Mouse (Mus musculus): ENCODE measurements around the gene Btbd11. TPM values are rescaled to one million over a fixed set of nuclear protein-coding genes. Genes with fewer than 3 reads are reported as not detected.

Btbd11 gene
- polyA plus RNA-seq, 1 experiment from 2014 or later, result 5.5 TPM

GRCm38 (mm10) chr10:85497931-85498330, 111.3 kb downstream of the Btbd11 start:
- 70% methylated on average over 5 of the region's 5 CpGs for WGBS
- H3K4me3 ChIP-seq, result no peak overlapping the region
- no peaks in the 10 kb centered on the region for H3K36me3 ChIP-seq (replicated peaks)
- no peaks in the 10 kb centered on the region for H3K9me3 ChIP-seq
- peak; percentile 35 for DNase-seq (ENCODE audit: low spot score)
- H3K27ac ChIP-seq (replicated peaks), result peak overlapping the region; percentile 40; the same call in 1 of the 2 replicates
- H3K27me3 ChIP-seq (replicated peaks; ENCODE audit: low read depth, poor library complexity, severe bottlenecking), result no peaks in the 10 kb centered on the region
- H3K4me1 ChIP-seq, result peaks cover 46% of the 10 kb centered on the region

DNA sequence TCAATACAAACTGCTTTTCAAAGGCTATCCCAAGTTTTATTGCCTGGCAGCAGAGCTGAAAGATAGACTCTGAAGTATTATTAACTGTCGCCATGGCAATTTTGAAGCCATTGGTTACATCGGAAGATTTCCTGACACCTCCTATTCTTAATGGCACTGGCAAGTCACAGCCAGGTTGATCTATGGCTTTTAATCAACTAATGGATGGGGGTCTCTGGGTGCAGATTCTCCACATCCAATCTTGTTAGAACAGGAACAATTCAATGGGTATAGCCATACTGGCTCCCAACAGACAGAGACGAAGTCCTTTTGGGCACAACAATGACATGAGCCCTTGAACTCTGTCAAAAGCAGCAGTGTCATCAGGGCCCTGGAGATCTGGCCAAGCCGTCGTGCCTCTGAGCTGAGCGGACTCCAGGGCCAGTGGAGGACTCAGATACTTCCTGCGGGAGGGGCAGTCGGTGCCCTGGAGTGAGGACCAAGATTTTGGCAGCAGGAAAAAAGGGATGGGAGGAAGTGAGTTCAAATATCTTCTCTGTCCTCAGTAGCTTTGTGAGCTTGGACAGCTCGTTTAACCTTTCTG, 114.0 kb downstream of the Btbd11 start:
- no peaks in the 10 kb centered on the region for H3K9me3 ChIP-seq
- H3K27ac ChIP-seq (replicated peaks), result no peak overlapping the region
- no peaks in the 10 kb centered on the region for H3K27me3 ChIP-seq (replicated peaks; ENCODE audit: low read depth, poor library complexity, severe bottlenecking)
- WGBS, result 75% methylated on average over 9 of the region's 9 CpGs
- no peaks in the 10 kb centered on the region for H3K36me3 ChIP-seq (replicated peaks)
- peaks cover 57% of the 10 kb centered on the region for H3K4me1 ChIP-seq
- DNase-seq (ENCODE audit: low spot score), result no peak
- H3K4me3 ChIP-seq, result no peak overlapping the region

- Histone ChIP-seq H3K36me3 (replicated peaks) (no peaks in the 10 kb centered on the region), H3K4me3 (no peak overlapping the region), H3K27me3 (replicated peaks; ENCODE audit: low read depth, poor library complexity, severe bottlenecking) (no peaks in the 10 kb centered on the region), H3K27ac (replicated peaks) (no peak overlapping the region), H3K4me1 (peaks cover 48% of the 10 kb centered on the region), H3K9me3 (no peaks in the 10 kb centered on the region)
- WGBS, result 40% methylated on average over 5 of the region's 5 CpGs
- no peak for DNase-seq (ENCODE audit: low spot score)
Observed at GRCm38 (mm10) chr10:85501966-85502566, 115.5 kb downstream of the Btbd11 start.

DNA sequence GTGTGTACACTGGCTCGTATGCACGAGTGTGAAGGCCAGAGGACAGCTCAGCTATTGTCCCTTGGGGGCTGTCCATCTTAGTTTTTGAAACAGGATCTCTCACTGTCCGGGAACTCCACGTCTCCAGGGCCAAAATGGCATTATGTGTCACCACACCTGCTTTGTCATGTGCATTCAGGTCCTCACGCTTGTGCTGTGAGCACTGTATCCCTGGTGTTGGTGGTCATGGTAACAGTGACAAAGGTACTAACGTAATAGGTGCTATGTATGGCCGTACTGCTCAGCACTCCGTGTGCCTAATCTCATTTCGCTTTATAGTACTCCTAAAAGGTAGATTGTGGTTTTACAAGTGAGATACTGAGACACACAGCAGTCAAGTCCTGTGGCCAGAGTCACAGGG, 116.0 kb downstream of the Btbd11 start:
- WGBS, result 71% methylated on average over 9 of the region's 9 CpGs
- no peak overlapping the region for H3K4me3 ChIP-seq
- no peaks in the 10 kb centered on the region for H3K27me3 ChIP-seq (replicated peaks; ENCODE audit: low read depth, poor library complexity, severe bottlenecking)
- H3K9me3 ChIP-seq, result no peaks in the 10 kb centered on the region
- no peak overlapping the region for H3K27ac ChIP-seq (replicated peaks)
- peaks cover 42% of the 10 kb centered on the region for H3K4me1 ChIP-seq
- no peaks in the 10 kb centered on the region for H3K36me3 ChIP-seq (replicated peaks)
- no peak for DNase-seq (ENCODE audit: low spot score)

GRCm38 (mm10) chr10:85503453-85503852, 116.8 kb downstream of the Btbd11 start:
- no peaks in the 10 kb centered on the region for H3K36me3 ChIP-seq (replicated peaks)
- WGBS, result 92% methylated on average over 7 of the region's 7 CpGs
- no peak for DNase-seq (ENCODE audit: low spot score)
- no peaks in the 10 kb centered on the region for H3K27me3 ChIP-seq (replicated peaks; ENCODE audit: low read depth, poor library complexity, severe bottlenecking)
- no peaks in the 10 kb centered on the region for H3K9me3 ChIP-seq
- no peak overlapping the region for H3K4me3 ChIP-seq
- peaks cover 34% of the 10 kb centered on the region for H3K4me1 ChIP-seq
- H3K27ac ChIP-seq (replicated peaks), result no peak overlapping the region

DNA sequence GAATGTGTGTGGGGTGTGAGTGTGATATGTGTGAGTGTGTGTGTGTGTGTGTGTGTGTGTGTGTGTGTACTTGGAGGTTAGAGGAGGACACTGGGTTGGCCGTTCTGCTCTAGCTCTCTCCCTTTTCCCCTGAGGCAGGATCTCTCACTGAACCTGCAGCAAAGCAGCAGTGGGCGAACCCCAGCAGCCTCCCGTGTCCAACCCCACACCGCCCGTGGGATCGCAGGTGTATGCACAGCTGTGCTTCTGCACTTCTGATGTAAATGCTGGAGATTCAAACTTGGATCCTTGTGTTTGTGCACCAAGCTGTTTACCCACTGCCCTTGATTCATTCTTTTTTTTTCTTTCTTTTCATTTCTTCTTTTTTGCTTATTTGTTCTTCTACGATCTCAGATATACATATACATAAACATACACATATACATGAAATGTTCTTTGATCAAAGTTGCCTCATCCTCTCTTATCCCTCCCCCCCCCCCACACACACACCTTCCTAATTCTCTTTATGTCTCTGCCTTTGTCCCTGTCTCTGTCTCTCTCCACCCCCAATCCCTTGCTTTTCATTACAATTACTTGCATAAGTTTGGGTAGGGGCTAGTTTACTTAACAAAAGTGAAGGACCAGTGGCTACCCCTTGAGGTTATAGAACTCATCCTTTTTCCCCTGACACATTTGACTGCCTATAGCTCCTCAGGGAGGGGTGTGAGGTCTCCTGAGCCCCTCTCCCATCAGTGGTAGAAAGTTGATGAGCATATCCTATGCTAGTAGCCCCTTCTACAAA, 120.8 kb downstream of the Btbd11 start:
- H3K36me3 ChIP-seq (replicated peaks), result no peaks in the 10 kb centered on the region
- 76% methylated on average over 7 of the region's 7 CpGs for whole genome bisulfite sequencing
- H3K9me3 ChIP-seq, result no peaks in the 10 kb centered on the region
- no peak overlapping the region for H3K27ac ChIP-seq (replicated peaks)
- H3K4me1 ChIP-seq, result peaks cover 38% of the 10 kb centered on the region
- H3K4me3 ChIP-seq, result no peak overlapping the region
- DNase-seq (ENCODE audit: low spot score), result no peak
- no peaks in the 10 kb centered on the region for H3K27me3 ChIP-seq (replicated peaks; ENCODE audit: low read depth, poor library complexity, severe bottlenecking)

GRCm38 (mm10) chr10:85508193-85508794, 121.7 kb downstream of the Btbd11 start:
- no peak for DNase-seq (ENCODE audit: low spot score)
- 80% methylated on average over 5 of the region's 5 CpGs for WGBS
- no peaks in the 10 kb centered on the region for H3K27me3 ChIP-seq (replicated peaks; ENCODE audit: low read depth, poor library complexity, severe bottlenecking)
- no peaks in the 10 kb centered on the region for H3K9me3 ChIP-seq
- no peaks in the 10 kb centered on the region for H3K36me3 ChIP-seq (replicated peaks)
- H3K4me1 ChIP-seq, result peaks cover 36% of the 10 kb centered on the region
- H3K4me3 ChIP-seq, result no peak overlapping the region
- H3K27ac ChIP-seq (replicated peaks), result no peak overlapping the region

DNA sequence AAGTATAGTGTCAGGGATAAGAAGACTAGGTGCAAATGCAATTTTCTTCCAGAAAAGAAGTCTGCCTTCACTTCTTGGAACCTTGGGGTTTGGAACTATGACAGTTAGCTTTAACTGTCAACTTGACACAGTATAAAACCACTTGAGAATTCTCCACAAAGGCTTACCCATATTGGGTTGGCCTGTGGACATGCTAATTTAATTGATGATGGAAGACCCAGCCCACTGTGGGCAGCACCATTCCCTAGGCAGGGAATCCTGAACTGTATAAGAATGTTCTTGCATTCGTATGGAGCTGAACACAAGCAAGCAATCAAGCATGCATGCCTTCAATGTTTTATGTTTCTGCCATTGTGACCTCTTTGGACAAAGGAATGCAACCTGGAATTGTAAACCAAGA, 122.4 kb downstream of the Btbd11 start:
- WGBS, result 85% methylated on average over 1 of the region's 1 CpGs
- Histone ChIP-seq H3K27me3 (replicated peaks; ENCODE audit: low read depth, poor library complexity, severe bottlenecking) (no peaks in the 10 kb centered on the region), H3K36me3 (replicated peaks) (no peaks in the 10 kb centered on the region), H3K27ac (replicated peaks) (no peak overlapping the region), H3K9me3 (no peaks in the 10 kb centered on the region), H3K4me1 (peaks cover 34% of the 10 kb centered on the region), H3K4me3 (no peak overlapping the region)
- no peak for DNase-seq (ENCODE audit: low spot score)

DNA sequence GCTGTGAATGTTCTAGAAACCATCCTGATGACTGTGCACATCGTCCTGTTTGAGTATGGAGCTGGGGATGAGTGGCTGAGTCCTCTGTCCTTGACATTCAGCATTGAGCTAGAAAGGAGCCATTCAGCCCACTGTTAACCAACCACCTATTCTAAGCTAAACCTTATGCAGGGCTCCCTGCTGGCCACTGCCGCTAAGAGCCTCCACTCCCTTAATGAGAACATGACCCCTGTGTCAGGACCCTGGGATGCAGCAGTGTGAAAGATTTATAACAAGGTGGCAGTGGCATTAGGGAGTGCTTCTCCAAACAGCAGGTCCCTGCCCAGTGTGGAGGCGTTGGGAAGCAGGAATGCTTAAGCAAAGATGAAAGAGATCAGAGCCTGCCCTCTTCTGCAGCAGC, 123.7 kb downstream of the Btbd11 start:
- Histone ChIP-seq H3K9me3 (no peaks in the 10 kb centered on the region), H3K27me3 (replicated peaks; ENCODE audit: low read depth, poor library complexity, severe bottlenecking) (0 out of 2 replicates have a peak, but pooled peaks cover 5% of the 10 kb centered on the region), H3K4me1 (peaks cover 26% of the 10 kb centered on the region), H3K4me3 (no peak overlapping the region), H3K27ac (replicated peaks) (no peak overlapping the region), H3K36me3 (replicated peaks) (no peaks in the 10 kb centered on the region)
- DNase-seq (ENCODE audit: low spot score), result no peak
- WGBS, result 10% methylated on average over 3 of the region's 3 CpGs

GRCm38 (mm10) chr10:85512808-85513207, 126.2 kb downstream of the Btbd11 start:
- no peaks in the 10 kb centered on the region for H3K36me3 ChIP-seq (replicated peaks)
- no peak overlapping the region for H3K4me3 ChIP-seq
- WGBS, result 80% methylated on average over 5 of the region's 5 CpGs
- no peaks in the 10 kb centered on the region for H3K9me3 ChIP-seq
- peaks cover 39% of the 10 kb centered on the region for H3K4me1 ChIP-seq
- 0 out of 2 replicates have a peak, but pooled peaks cover 10% of the 10 kb centered on the region for H3K27me3 ChIP-seq (replicated peaks; ENCODE audit: low read depth, poor library complexity, severe bottlenecking)
- DNase-seq (ENCODE audit: low spot score), result no peak
- no peak overlapping the region for H3K27ac ChIP-seq (replicated peaks)

GRCm38 (mm10) chr10:85517223-85518110, 130.9 kb downstream of the Btbd11 start:
- no peaks in the 10 kb centered on the region for H3K36me3 ChIP-seq (replicated peaks)

GRCm38 (mm10) chr10:85518111-85518409, 131.4 kb downstream of the Btbd11 start:
- DNase-seq (ENCODE audit: low spot score), result no peak
- H3K4me3 ChIP-seq, result no peak overlapping the region
- 0 out of 2 replicates have a peak, but pooled peaks cover 10% of the 10 kb centered on the region for H3K27me3 ChIP-seq (replicated peaks; ENCODE audit: low read depth, poor library complexity, severe bottlenecking)
- H3K9me3 ChIP-seq, result no peaks in the 10 kb centered on the region
- H3K27ac ChIP-seq (replicated peaks), result peak overlapping the region; percentile 63
- peaks cover 19% of the 10 kb centered on the region for H3K4me1 ChIP-seq
- WGBS, result 82% methylated on average over 6 of the region's 6 CpGs
- no peaks in the 10 kb centered on the region for H3K36me3 ChIP-seq (replicated peaks)

More at GRCm38 (mm10) chr10:85517223-85518110, 130.9 kb downstream of the Btbd11 start:
- H3K4me1 ChIP-seq, result peaks cover 20% of the 10 kb centered on the region
- H3K27ac ChIP-seq (replicated peaks), result peak overlapping the region; percentile 63
- no peaks in the 10 kb centered on the region for H3K9me3 ChIP-seq
- 0 out of 2 replicates have a peak, but pooled peaks cover 10% of the 10 kb centered on the region for H3K27me3 ChIP-seq (replicated peaks; ENCODE audit: low read depth, poor library complexity, severe bottlenecking)
- no peak overlapping the region for H3K4me3 ChIP-seq
- DNase-seq (ENCODE audit: low spot score), result peak; percentile 64
- 55% methylated on average over 13 of the region's 13 CpGs for WGBS

Data from embryonic facial prominence, embryonic 10.5 days (tissue).